Mouse (Mus musculus) CD4-positive naive resting alpha-beta T cell, adult 57 days (primary cell): ENCODE results near the gene Casc1. TPM values are rescaled to one million over a fixed set of nuclear protein-coding genes. Genes with fewer than 3 reads are reported as not detected.

Experiments
- total RNA-seq: library from RNA; stranded (reverse); gene quantifications from one replicate; pipeline ENCODE4 v1.2.4, GENCODE M21; 2023

Casc1 gene
- 4.1 TPM for total RNA-seq

DNA sequence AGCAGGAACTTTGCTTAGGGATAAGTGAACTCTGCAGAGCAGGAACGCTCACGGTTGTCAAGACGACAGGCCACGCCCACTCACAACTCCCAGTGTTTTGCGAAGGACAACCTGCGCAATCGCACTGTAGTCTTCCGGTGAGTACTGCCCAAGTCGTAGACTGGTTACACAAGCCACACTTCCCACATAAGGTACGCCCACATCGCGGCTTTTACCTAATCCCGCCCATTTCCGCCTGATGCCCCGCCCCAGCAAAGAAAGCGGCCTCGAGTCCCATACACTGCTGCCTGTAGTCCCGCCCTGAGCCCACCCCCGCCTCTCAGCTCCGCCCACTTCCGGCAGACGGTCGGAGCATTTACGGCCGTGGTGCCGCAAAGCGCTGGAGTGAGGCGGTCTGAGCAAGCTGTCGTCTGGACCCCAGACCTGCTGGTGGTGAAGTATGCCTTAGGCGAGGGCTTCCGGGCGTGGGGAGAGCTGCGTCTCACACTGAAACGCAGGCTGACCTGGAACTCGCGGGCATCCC, at the start of gene Casc1, which contains the start of gene Etfrf1:
TSS of gene Casc1 (minus strand) at position 190 of the 523 bp plus-strand sequence.
TSS of gene Etfrf1 (plus strand) at position 319 of the 523 bp plus-strand sequence.

GRCm38 (mm10) chr6:145250185-145250791, 39.5 kb upstream of the Casc1 start, which contains the start of gene Kras:
Gene Kras (minus strand): TSS chr6:145250239.

Other genes with a start within 250 kb of the Casc1 start
- gene Bcat1, start 134.8 kb downstream of the Casc1 start, total RNA-seq: 0.89 TPM
- 83.7 TPM for gene Lrmp, start 95.4 kb downstream of the Casc1 start, total RNA-seq
- gene Etfrf1, start 129 bp upstream of the Casc1 start, total RNA-seq: 14.0 TPM
- 125 TPM for gene Kras, start 39.2 kb upstream of the Casc1 start, total RNA-seq